Mouse (Mus musculus) gastrocnemius, postnatal 36 days (tissue): ENCODE measurements around the gene Prph2. TPM values are rescaled to one million over a fixed set of nuclear protein-coding genes. Genes with fewer than 3 reads are reported as not detected.

Experiments
- DNase-seq, 2 experiments: peaks; one replicate each; pipeline ENCODE4 v3.0.0; 2022
- intact Hi-C: fragments of 180-260 bp; cut with DNase I; formaldehyde crosslinking; loops from one replicate; pipeline ENCODE4 v1.15.1; 2025
- total RNA-seq, 2 experiments: library from RNA; stranded (reverse); gene quantifications; 2 replicates each; pipeline ENCODE4 v1.2.3; 2021

The Prph2 gene
- total RNA-seq, 2 experiments from 2014 or later: not detected

DNA sequence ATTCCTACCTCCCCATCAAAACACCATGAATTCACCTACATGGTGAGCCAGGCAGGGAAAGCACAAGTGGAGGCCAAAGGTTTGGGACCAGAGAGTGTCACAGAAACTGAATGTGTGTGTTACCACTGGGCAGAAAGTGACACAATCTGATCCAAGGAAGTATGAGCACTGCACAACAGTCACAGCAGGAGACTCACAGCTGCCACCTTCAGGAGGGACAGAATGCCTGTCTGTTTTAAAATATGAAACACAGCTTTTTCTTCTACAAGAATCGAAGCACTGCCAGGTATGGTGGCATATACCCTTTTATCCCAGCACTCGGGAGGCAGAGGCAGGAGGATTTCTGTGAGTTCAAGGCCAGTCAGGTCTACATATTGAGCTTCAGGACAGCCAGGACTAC is 47.8 kb downstream of the Prph2 start:
- intact Hi-C loops: no loop called here
- DNase-seq: no peak

GRCm38 (mm10) chr17:46960216-46960615 is 50.0 kb downstream of the Prph2 start:
- DNase-seq: no peak
- intact Hi-C loops: no loop called here

GRCm38 (mm10) chr17:46962153-46962552 is 51.9 kb downstream of the Prph2 start:
- DNase-seq: no peak
- intact Hi-C loops: no loop called here

DNA sequence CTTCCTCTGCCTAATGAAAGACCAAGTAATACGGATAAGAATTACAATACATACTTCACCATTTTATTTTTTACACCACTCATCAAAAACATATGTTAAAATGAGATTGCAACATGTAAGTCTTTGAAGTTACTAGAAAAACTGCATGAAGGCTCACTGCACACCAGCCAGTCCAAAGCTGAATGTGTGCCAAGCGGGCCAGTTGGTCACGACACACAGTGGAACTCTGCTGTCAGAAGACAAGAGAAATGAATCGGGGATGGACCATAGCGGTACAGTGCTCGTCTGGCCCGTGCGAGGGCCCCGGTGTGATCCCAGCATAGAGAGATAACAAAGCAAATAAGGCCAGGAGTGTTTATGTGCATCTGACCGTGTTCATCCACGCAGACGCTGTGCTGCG is 52.9 kb downstream of the Prph2 start:
- intact Hi-C loops: no loop called here
- no peak for DNase-seq

GRCm38 (mm10) chr17:46966892-46967291 is 56.6 kb downstream of the Prph2 start:
- no peak for DNase-seq
- intact Hi-C loops: no loop called here

DNA sequence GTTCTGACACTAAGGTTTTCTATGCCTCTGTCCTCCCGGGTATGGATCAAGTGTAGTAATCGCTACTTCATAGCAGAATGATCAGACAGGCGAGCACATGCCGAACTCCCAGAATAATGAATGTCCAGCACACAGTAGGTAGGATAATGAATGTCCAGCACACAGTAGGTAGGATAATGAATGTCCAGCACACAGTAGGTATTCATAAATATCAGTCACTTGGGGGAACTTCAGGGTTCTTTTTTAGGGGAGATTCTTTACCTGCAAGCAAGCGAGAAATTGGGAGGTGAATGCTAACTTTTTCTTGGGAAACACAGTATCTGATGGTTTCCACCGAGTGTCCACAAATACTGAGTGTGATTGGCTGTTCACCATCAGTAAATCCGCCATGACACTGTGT is 62.3 kb downstream of the Prph2 start:
- no peak for DNase-seq
- intact Hi-C loops: no loop called here

Other genes starting within 250 kb of the Prph2 start
- gene Rrp36, start 236.1 kb upstream of the Prph2 start, total RNA-seq: 1 to 10 TPM; 7.5 to 9.9 TPM
- gene Mea1, start 231.7 kb upstream of the Prph2 start, total RNA-seq: 10 to 100 TPM; 29.8 to 39.0 TPM
- 100 to 1,000 TPM; 110 to 123 TPM for gene Klhdc3, start 229.5 kb upstream of the Prph2 start, total RNA-seq
- gene Ppp2r5d, start 205.3 kb upstream of the Prph2 start, total RNA-seq: 10 to 100 TPM; 23.4 to 26.7 TPM
- 10 to 100 TPM; 12.7 to 15.2 TPM for gene Pex6, start 199.0 kb upstream of the Prph2 start, total RNA-seq
- 1 to 10 TPM; 1.1 to 2.1 TPM for gene Gnmt, start 181.3 kb upstream of the Prph2 start, total RNA-seq
- 1 to 10 TPM; 7.6 to 8.9 TPM for gene Cnpy3, start 158.2 kb upstream of the Prph2 start, total RNA-seq
- not detected for gene Ptcra, start 146.7 kb upstream of the Prph2 start, total RNA-seq
- gene 2310039H08Rik, start 137.8 kb upstream of the Prph2 start, total RNA-seq: 10 to 100 TPM; 26.8 to 33.5 TPM
- 10 to 100 TPM; 39.3 to 40.7 TPM for gene Rpl7l1, start 127.8 kb upstream of the Prph2 start, total RNA-seq
- gene Bicral, start 52.0 kb upstream of the Prph2 start, total RNA-seq: 10 to 100 TPM in 1 of 2 experiments, 1 to 10 TPM in 1; 8.2 to 12.1 TPM
- gene Tbcc, start 19.8 kb upstream of the Prph2 start, total RNA-seq: 1 to 10 TPM; 7.4 to 8.5 TPM
- 10 to 100 TPM; 50.2 to 54.2 TPM for gene Ubr2, start 100.1 kb downstream of the Prph2 start, total RNA-seq